Mouse (Mus musculus): ENCODE results near the gene Fam180a. TPM values are rescaled to one million over a fixed set of nuclear protein-coding genes. Genes with fewer than 3 reads are reported as not detected.

The Fam180a gene
- total RNA-seq, 2 experiments from 2014 or later, result 0.38 to 0.44 TPM

GRCm38 (mm10) chr6:35337836-35338235 lies 11.9 kb upstream of the Fam180a start:
- H3K4me3 ChIP-seq, result no peak overlapping the region
- no peak for TF ChIP-seq CTCF (conservative IDR thresholded peaks at IDR 0.05)
- no peak overlapping the region for H3K27ac ChIP-seq
- DNase-seq (ENCODE audit: low spot score in 2 of 2), result no peak

DNA sequence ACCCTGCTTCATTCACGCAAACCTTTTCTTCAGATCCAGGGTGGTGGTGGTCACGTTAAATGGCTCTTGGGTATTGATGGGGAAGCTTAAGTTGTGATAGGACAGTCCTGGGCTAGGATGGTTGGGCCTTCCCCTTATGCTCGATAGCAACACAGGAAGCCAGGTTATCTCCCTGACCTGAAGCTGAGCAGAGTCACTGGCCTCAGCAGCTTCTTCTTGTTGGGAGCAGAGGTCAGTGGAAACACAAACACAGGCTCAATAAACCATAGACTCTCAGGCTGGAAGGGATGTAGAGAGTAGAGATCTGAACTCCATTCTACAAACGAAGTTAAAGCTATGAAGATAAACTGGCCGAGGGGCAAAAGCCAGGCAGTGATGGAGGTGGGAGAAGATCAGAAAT lies 9.5 kb upstream of the Fam180a start:
- no peak for DNase-seq (ENCODE audit: low spot score in 2 of 2)
- no peak overlapping the region for H3K4me3 ChIP-seq

GRCm38 (mm10) chr6:35334278-35334677 lies 8.3 kb upstream of the Fam180a start:
- Histone ChIP-seq H3K4me3 (no peak overlapping the region), H3K27ac (no peak overlapping the region)
- DNase-seq (ENCODE audit: low spot score in 2 of 2), result no peak
- peak; percentile 55 for TF ChIP-seq CTCF (conservative IDR thresholded peaks at IDR 0.05)

More for the DNA sequence above, 9.5 kb upstream of the Fam180a start:
- TF ChIP-seq CTCF (conservative IDR thresholded peaks at IDR 0.05), result no peak
- peak overlapping the region; percentile 32; the same call in 1 of the 2 replicates for H3K27ac ChIP-seq

GRCm38 (mm10) chr6:35333632-35334031 lies 7.7 kb upstream of the Fam180a start:
- H3K27ac ChIP-seq, result no peak overlapping the region
- H3K4me3 ChIP-seq, result no peak overlapping the region
- DNase-seq (ENCODE audit: low spot score in 2 of 2), result no peak
- TF ChIP-seq CTCF (conservative IDR thresholded peaks at IDR 0.05), result no peak

DNA sequence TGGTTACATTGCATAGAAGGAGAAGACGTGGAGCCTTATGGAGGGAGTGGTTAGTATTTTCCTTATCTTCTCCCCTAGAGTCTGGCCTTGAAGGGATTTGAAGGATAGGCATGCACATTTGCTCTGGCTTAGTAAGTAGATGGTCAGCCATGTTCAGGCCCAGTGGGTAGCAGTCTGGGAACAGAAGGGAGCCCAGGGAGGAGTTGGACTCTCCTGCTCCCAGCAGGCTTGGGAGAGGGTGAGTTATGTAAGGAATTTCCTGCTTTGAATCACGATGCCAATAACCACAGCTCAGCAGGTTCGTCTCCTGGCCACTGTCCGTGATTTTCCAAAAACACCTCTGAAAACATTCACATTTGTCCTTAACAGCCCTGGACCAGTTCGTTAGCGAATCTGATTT lies 4.9 kb upstream of the Fam180a start:
- no peak for DNase-seq (ENCODE audit: low spot score in 2 of 2)
- no peak for TF ChIP-seq CTCF (conservative IDR thresholded peaks at IDR 0.05)
- Histone ChIP-seq H3K27ac (no peak overlapping the region), H3K4me3 (no peak overlapping the region)

DNA sequence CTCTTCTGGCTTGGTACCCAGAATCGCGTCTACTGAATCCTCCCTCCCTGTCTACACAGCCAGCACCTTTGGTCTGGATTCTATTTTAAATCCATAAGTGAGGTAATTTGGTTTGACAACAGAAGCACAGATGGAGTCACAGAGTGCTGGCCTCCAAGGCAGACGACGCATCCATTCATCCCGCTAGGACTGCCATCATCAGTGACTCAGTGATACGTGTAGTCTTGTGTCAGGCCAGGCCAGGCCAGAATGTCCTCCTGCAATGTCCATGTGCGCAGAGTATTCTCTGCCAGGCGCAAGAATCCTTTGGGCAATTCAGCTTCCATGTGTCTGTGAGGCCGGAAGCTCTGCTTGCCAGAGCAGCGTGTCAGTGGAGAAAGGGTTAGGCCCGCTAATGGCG lies 4.0 kb upstream of the Fam180a start:
- H3K27ac ChIP-seq, result no peak overlapping the region
- no peak overlapping the region for H3K4me3 ChIP-seq
- DNase-seq (ENCODE audit: low spot score in 2 of 2), result no peak
- TF ChIP-seq CTCF (conservative IDR thresholded peaks at IDR 0.05), result no peak

DNA sequence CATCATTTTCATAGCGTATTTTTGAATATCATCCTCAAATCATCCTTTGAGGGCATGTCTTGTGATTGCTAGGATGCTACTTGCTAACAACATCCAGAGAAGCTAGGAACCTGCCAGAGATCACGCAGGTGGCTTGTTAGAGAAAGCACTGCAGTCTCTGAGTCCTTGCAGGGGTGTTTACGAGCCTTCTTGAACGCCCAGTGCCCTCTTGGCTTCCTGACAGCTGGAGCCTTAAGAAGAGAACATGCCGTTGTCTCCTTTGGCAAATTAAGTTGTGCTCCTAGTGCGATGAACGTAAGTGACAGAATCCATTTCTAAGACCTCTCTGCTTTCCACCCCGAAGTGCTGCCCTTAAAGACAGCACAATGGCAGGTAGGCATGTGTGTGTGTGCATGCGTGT lies 1.6 kb downstream of the Fam180a start:
- Histone ChIP-seq H3K27ac (no peak overlapping the region), H3K4me3 (no peak overlapping the region)
- DNase-seq (ENCODE audit: low spot score in 2 of 2), result no peak
- TF ChIP-seq CTCF (conservative IDR thresholded peaks at IDR 0.05), result no peak

- no peak overlapping the region for H3K27ac ChIP-seq
- TF ChIP-seq CTCF (conservative IDR thresholded peaks at IDR 0.05), result no peak
- DNase-seq (ENCODE audit: low spot score in 2 of 2), result no peak
- no peak overlapping the region for H3K4me3 ChIP-seq
These were observed 2.9 kb downstream of the Fam180a start for GRCm38 (mm10) chr6:35323046-35323445.

DNA sequence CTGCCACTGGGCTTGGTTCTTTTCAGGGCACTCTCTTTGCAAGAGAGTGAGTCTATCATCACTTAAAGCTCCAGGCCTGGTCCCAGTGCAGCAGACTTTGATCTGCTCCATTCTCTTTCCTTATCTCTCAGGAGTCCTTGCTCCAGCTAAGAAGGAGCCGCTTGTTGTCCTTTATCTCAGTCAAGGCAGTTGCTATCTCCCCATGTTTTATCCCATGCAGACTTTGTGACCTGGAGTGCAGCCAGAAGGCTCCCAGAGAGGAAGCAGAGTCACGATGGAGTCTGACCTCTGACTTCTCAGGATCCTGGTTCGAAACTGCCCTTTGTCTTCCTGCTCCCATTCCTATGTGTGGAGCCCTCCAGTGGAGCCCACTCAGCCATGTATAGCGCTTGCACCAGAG lies 4.8 kb downstream of the Fam180a start:
- H3K27ac ChIP-seq, result no peak overlapping the region
- no peak for DNase-seq (ENCODE audit: low spot score in 2 of 2)
- H3K4me3 ChIP-seq, result no peak overlapping the region
- no peak for TF ChIP-seq CTCF (conservative IDR thresholded peaks at IDR 0.05)

- no peak for DNase-seq (ENCODE audit: low spot score in 2 of 2)
- H3K4me3 ChIP-seq, result no peak overlapping the region
- H3K27ac ChIP-seq, result no peak overlapping the region
- no peak for TF ChIP-seq CTCF (conservative IDR thresholded peaks at IDR 0.05)
These were observed 6.1 kb downstream of the Fam180a start for GRCm38 (mm10) chr6:35319850-35320249.

- no peak overlapping the region for H3K27ac ChIP-seq
- no peak for TF ChIP-seq CTCF (conservative IDR thresholded peaks at IDR 0.05)
- H3K4me3 ChIP-seq, result no peak overlapping the region
- no peak for DNase-seq (ENCODE audit: low spot score in 2 of 2)
These were observed 12.4 kb downstream of the Fam180a start for GRCm38 (mm10) chr6:35313520-35313919.

GRCm38 (mm10) chr6:35309406-35309805 lies 16.5 kb downstream of the Fam180a start:
- Histone ChIP-seq H3K27ac (no peak overlapping the region), H3K4me3 (no peak overlapping the region)
- TF ChIP-seq CTCF (conservative IDR thresholded peaks at IDR 0.05), result no peak
- DNase-seq (ENCODE audit: low spot score in 2 of 2), result no peak

GRCm38 (mm10) chr6:35308037-35308436 lies 17.9 kb downstream of the Fam180a start, which contains the start of gene Slc13a4:
TSS of gene Slc13a4 (minus strand) at chr6:35308131.
- no peak for TF ChIP-seq CTCF (conservative IDR thresholded peaks at IDR 0.05)

DNA sequence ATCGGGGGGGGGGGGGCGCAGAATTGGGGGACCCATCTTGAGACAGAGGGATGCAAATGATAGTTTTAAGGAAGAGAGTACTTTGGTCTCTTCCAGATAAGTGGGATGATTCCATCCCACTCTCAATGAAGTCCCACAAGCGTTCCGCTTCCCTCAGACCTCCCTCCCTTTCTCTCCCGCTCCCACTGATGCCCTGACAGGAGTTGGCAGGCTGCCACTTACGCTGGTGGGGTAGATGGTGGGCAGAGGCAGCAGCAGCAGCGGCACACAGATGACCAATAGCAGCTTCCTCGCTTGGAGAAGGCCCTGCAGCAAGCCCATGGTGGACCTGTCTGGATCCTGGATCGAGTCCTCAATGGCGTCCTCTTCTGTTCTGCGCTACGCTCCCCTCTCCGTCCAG lies 18.8 kb downstream of the Fam180a start:
- Histone ChIP-seq H3K4me3 (no peak overlapping the region), H3K27ac (no peak overlapping the region)
- TF ChIP-seq CTCF (conservative IDR thresholded peaks at IDR 0.05), result no peak
- no peak for DNase-seq (ENCODE audit: low spot score in 2 of 2)

More at GRCm38 (mm10) chr6:35308037-35308436, 17.9 kb downstream of the Fam180a start, which contains the start of gene Slc13a4:
- DNase-seq (ENCODE audit: low spot score in 2 of 2), result no peak
- no peak within 1 kb of the TSS for H3K27ac ChIP-seq
- no peak within 1 kb of the TSS for H3K4me3 ChIP-seq
